Mouse (Mus musculus): ENCODE data around the gene Hpse2. TPM values are rescaled to one million over a fixed set of nuclear protein-coding genes. Genes with fewer than 3 reads are reported as not detected.

Gene Hpse2
- total RNA-seq, 1 experiment from 2014 or later = not detected

Other genes with a start within 250 kb of the Hpse2 start
- 0.21 TPM in 1 of 2 replicates, not detected in the other for gene Cnnm1, start 52.1 kb upstream of the Hpse2 start, total RNA-seq (2021)
- 191 and 315 TPM in 2 replicates for gene Got1, start 136.2 kb upstream of the Hpse2 start, total RNA-seq (2021)
- not detected in 2 replicates for gene Nkx2-3, start 224.0 kb upstream of the Hpse2 start, total RNA-seq (2021)

All from adrenal gland, postnatal 25 days (tissue).